ENCODE assay signal across 22 mouse cellular contexts in genomic region chr19:23664083-23664482, GRCm38 (mm10). TPM values are rescaled to one million over a fixed set of nuclear protein-coding genes. Genes with fewer than 3 reads are reported as not detected.
"Had no signal": no experiment of that assay in that cellular context is flagged by ENCODE, and none has a peak within 500 bp of the region (broad histone marks: within the 10 kb centered on the region; RNA-seq: fewer than 3 reads in every experiment).

No protein-coding gene starts in this region.

- H3K36me3 ChIP-seq: neural tube, embryonic 12.5 days; neural tube, embryonic 13.5 days; neural tube, embryonic 15.5 days; stomach, embryonic 15.5 days had no signal

- H3K27me3 ChIP-seq: neural tube, embryonic 12.5 days; neural tube, embryonic 13.5 days; neural tube, embryonic 15.5 days; stomach, embryonic 15.5 days had no signal

- H3K9me3 ChIP-seq: neural tube, embryonic 12.5 days; neural tube, embryonic 13.5 days; neural tube, embryonic 15.5 days; stomach, embryonic 15.5 days had no signal

- H3K4me2 ChIP-seq: neural tube, embryonic 12.5 days; neural tube, embryonic 13.5 days; neural tube, embryonic 15.5 days; stomach, embryonic 15.5 days had no signal

- DNase-seq: retina, postnatal 1 day; right cerebral cortex, adult 18-20 months; right cerebral cortex, postnatal 14 days; right cerebral cortex, postnatal 25 days; right cerebral cortex, postnatal 4 days; spleen, adult 18-20 months; thymus, adult 18-20 months; thymus, adult 2 months; thymus, postnatal 14 days; thymus, postnatal 25 days; thymus, postnatal 36 days; thymus, postnatal 4 days had no signal

- H3K4me3 ChIP-seq: neural tube, embryonic 12.5 days; neural tube, embryonic 13.5 days; neural tube, embryonic 15.5 days; stomach, embryonic 15.5 days had no signal

- H3K27ac ChIP-seq: neural tube, embryonic 12.5 days; neural tube, embryonic 13.5 days; neural tube, embryonic 15.5 days; stomach, embryonic 15.5 days had no signal

- H3K4me1 ChIP-seq: neural tube, embryonic 12.5 days; neural tube, embryonic 13.5 days; neural tube, embryonic 15.5 days; stomach, embryonic 15.5 days had no signal

- H3K9ac ChIP-seq: neural tube, embryonic 12.5 days; neural tube, embryonic 13.5 days; neural tube, embryonic 15.5 days; stomach, embryonic 15.5 days had no signal

RNA-seq across cellular contexts. Expression of gene 1700028P14Rik, which starts 11.5 kb away (rescaled TPM):
- total RNA-seq: neutrophil, adult 5-6 weeks had no signal
- polyA plus RNA-seq: neural tube, embryonic 12.5 days; small intestine, adult 2 months; spleen, adult 2 months; stomach, embryonic 14.5 days; stomach, embryonic 15.5 days; stomach, embryonic 16.5 days; urinary bladder, adult 2 months had no signal
